Mouse (Mus musculus) embryo, embryonic 9.5 days (tissue): ENCODE data around the gene Tlk1.

Experiments
- DNase-seq: peaks from one replicate; pipeline ENCODE4 v3.0.0-alpha.2; 2017; ENCODE audit errors: extremely low spot score

Tlk1 gene

GRCm38 (mm10) chr2:70790246-70790645 is 35.3 kb downstream of the Tlk1 start:
- DNase-seq = no peak

GRCm38 (mm10) chr2:70789331-70789730 is 36.2 kb downstream of the Tlk1 start:
- no peak for DNase-seq

GRCm38 (mm10) chr2:70784447-70784846 is 41.1 kb downstream of the Tlk1 start:
- DNase-seq = no peak

DNA sequence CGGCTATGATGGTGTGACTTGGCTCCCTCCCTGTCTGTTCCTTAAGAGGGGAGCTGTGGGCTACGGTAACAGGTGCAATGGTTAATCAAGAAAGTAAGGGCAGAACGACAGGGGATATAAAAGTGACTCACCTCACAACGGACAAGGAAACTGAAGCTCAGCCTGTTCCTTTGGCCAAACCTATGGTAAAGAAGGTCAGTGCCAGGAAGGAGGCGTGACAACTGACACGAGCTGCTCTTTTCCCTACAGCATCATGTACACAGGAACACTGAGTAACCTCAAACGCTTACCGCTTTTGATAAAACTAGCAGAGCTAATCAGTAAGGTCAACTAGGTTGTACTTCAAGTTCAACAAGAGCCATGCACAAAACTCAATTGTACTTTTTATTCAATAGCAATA is 42.0 kb downstream of the Tlk1 start:
- no peak for DNase-seq

GRCm38 (mm10) chr2:70779634-70780033 is 45.9 kb downstream of the Tlk1 start:
- DNase-seq = no peak

- no peak for DNase-seq
Measured at GRCm38 (mm10) chr2:70776744-70777143, 48.8 kb downstream of the Tlk1 start.

DNA sequence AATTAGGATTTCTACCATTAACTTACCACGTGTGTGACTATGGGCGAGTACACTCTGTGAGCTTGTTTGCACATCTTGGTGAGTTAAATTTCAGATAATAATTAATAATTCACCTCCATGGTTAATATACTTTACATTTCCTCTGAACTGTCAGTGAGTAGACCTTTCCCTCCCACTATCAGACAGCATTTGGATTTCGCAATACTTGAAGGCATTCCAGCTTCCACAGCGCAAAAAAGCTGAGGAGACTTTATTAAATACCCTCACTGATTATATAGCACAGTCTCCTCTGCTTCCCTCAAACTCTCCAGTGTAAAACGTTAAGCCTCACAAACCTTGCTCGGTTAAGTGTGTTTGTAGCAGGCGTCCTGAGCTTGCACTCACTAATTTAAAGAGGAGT is 60.8 kb downstream of the Tlk1 start:
- DNase-seq = no peak

DNA sequence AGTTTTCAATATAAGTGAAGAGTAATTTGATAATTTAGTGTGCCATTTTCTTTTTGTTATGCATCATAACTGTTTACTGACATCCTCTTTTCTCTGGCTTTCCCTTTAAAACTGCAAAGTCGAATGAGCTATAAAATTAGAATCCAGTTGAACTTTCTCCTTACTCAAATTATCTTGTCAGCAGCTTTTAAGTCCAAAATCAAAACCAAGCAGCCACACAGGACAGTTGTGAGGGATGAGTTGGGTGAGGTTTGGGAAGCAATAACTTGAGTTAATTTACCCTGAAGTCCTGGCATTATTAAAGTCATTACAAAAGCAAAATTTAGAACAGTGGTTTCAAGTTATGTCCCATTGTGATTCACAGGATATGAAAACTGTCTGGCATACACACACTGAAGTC is 62.8 kb downstream of the Tlk1 start:
- DNase-seq = no peak

GRCm38 (mm10) chr2:70752149-70752548 is 73.4 kb downstream of the Tlk1 start:
- no peak for DNase-seq

DNA sequence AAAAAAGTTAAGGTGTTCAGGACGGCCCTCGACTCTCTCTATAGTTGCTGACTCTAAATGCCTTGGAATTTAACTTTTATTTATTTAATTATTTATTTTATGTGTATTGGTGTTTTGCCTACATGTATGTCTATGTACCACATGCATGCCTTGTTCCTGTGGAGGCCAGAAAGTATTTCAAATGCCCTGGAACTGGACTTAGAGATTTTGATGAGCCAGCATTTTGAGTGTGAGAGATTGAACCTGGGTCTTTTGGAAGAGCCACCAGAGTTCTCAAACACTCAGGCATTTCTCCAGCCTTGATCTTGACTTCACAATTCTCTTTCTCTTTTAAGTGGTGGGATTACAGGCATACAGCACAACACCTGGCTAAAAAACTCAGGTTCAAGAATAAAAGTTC is 73.9 kb downstream of the Tlk1 start:
- no peak for DNase-seq

DNA sequence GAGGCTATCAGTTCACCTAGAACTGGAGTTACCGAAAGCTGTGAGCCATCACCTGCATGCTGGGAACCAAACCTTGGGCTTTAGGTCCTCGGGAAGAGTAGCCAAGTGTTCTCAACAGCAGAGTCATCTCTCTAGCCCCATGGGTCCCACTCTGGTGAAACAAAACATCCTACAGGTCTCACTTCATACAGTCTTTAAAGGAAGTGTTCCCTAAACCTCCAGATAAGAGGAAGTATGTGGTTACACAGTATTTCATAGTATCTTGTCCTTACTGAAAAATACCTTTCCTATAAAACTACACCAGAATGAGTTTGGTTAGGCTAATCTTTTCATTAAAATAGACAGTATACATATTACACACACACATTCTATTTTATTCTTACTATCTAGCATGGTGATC is 82.9 kb downstream of the Tlk1 start:
- DNase-seq = no peak

DNA sequence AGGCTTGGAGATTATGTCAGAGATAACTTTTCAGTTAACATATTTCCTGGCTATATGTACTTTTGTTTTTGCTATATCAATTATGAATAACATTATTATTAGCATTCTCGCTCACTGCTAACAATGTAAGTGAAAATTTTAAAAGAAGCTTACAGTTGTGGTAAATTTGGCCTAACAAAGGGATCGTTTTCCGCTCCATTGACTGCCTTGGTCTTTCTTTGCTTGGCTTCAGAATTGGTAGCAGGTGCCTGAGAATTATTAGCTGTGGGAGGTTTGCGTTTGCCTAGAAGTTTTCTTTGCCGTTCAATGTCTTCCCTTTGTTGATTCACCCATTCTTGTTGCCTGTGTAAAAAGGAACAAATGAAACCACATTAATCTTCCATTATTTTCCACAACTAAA is 83.6 kb downstream of the Tlk1 start:
- DNase-seq = no peak

- DNase-seq = no peak
Measured at GRCm38 (mm10) chr2:70736008-70736407, 89.5 kb downstream of the Tlk1 start.

- no peak for DNase-seq
Measured at GRCm38 (mm10) chr2:70735534-70735933, 90.0 kb downstream of the Tlk1 start.

DNA sequence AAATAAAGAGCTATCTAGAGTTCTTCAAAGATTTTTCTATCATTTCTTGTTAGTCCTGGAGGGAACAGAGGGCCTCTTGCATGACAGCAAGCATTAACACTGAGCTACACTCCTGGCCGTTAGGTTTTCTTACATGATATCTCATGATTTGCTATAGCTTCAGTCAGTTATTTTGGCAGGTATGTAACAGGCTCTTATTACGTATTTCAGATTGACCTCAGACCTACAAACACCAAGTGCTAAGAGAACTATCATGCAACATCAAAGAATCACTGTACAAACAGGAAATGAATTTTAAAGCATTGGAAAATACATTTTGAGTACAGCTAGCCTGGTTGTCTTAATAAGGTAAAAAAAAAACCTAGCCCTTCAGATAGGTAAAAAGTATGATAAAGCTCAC is 98.4 kb downstream of the Tlk1 start:
- no peak for DNase-seq

DNA sequence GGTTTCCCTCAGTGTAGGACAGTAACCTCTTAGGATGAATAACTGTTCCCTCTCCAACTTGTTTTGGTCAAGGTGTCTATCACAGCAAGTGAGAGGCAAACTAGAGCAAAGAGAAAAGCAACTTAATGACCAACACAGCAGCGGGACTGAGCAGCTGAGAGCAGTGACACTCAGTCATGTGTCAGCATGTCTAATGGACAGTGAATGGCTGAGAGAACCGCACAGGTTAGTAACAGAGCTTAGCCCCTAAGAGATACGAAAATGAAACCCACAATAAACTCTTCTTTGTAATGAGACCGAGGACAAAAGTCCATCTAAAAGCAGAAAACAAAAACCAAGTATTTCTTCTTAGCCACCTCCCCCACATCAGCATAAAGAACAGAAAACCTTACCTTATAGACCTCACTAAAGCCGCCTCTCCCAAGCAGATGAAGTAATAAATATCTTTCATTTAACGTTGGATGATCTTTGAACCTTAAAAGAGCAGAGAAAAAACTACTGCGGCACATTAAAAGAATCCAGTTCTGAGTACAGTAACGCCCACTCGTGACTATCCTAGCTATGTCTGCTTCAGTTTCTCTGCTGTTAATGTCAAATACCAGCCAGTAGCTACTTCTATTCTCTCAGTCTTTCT is 101.8 kb downstream of the Tlk1 start:
- no peak for DNase-seq

DNA sequence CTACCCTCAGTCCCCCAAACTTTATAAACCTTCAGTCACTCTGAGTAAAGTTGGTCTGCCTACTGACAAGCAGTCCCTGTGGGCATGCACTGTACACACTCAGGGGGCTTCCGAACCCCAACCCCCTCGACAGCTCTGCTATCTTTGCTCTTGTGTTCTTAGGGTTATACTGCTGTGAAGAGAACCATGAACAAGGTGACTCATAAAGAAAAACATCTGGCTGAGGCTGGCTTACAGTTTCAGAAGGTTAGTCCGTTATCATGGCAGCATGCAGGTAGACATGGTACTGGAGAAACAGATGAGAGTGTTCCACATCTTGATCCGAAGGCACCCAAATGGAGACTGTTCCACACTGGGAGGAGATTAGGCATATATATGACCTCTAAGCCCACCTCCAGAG is 114.7 kb downstream of the Tlk1 start:
- DNase-seq = no peak

- no peak for DNase-seq
Measured at GRCm38 (mm10) chr2:70710236-70710635, 115.3 kb downstream of the Tlk1 start.

- DNase-seq = no peak
Measured at GRCm38 (mm10) chr2:70708986-70709730, 116.4 kb downstream of the Tlk1 start.

DNA sequence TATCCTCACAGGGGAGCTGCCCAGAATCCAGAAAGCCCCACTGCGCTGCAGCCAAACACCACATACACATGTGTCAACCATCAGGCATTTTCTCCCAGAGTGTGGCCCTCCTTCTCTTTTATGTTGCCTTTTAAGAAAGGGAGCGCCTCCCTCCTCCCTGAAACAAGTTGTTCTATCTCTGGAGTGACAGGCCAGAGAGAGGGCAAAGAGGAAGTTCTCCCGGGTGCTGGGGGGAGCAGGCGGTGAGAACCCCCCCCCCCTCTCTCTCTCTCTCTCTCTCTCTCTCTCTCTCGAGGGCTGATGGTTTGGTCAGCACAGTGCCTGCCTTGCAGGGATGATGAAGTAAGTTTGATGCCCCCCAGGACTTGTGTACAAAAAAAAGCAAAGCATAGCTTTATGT is 123.1 kb downstream of the Tlk1 start:
- no peak for DNase-seq

DNA sequence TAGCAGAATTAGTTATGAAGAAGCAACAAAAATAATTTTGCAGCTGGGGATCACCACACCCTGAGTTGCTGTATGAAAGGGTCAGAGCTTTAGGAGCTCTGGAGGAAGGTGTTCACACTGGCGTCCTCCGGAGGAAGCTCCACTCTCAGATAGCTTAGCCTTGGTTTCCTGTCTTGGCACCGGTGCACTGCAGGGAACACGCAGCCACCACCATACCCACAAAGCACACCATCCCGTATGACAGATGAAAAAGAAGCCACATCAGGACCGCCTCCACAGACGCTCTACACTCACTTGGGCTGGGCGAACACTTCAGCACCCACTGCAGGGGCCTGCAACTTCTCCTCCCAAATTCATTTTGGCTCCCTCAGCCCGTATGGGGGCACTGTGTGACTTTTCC is 124.0 kb downstream of the Tlk1 start:
- no peak for DNase-seq

DNA sequence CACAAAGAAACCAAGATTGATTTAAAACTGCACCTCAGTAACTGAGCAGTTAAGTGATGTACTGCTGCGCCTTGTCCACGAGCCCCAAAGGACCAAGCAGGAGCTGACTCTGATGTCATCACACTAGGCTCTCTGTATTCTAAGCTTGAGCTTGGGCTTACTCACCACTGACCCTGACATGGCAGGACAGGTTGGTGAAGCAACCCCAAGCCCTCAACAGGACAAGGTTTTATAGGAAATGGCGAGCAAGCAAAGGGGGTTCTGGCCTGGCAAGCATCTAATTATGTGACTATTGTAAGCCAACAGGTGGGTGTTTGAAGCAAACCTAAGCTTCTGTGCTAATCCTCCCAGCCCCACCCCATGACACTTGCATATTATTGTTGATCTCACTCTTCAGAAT is 124.7 kb downstream of the Tlk1 start:
- no peak for DNase-seq

DNA sequence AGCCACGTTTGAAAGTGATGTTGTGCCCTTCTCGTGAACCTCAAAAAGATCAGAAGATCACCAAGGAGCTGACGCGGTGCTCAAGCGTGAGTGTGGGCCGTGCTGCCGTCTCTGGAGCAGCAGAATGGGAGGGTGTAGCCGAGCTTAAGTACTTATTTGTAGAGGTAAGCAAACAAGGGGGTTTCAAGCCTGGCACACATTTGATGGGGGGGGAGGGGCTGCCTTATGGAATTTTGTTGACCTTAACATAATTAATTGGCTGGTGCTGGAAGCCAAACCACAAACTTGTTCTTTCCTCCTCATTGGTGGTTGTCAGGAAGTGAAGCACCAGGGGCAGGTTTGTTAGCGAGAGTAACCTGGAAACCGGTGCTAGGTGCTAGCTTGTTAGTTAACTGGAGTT is 129.8 kb downstream of the Tlk1 start:
- DNase-seq = no peak

GRCm38 (mm10) chr2:70690195-70690594 is 135.3 kb downstream of the Tlk1 start:
- no peak for DNase-seq
